Mouse (Mus musculus): ENCODE results near the gene Gjb1. TPM values are rescaled to one million over a fixed set of nuclear protein-coding genes. Genes with fewer than 3 reads are reported as not detected.

The Gjb1 gene
- 0.31 TPM for polyA plus RNA-seq (2014; fragmentation: Illumina TruSeq; extraction: RNeasy Lipid Tissue Mini Kit (QIAGEN cat#74804); ENCODE audit: low read depth, low replicate concordance)

DNA sequence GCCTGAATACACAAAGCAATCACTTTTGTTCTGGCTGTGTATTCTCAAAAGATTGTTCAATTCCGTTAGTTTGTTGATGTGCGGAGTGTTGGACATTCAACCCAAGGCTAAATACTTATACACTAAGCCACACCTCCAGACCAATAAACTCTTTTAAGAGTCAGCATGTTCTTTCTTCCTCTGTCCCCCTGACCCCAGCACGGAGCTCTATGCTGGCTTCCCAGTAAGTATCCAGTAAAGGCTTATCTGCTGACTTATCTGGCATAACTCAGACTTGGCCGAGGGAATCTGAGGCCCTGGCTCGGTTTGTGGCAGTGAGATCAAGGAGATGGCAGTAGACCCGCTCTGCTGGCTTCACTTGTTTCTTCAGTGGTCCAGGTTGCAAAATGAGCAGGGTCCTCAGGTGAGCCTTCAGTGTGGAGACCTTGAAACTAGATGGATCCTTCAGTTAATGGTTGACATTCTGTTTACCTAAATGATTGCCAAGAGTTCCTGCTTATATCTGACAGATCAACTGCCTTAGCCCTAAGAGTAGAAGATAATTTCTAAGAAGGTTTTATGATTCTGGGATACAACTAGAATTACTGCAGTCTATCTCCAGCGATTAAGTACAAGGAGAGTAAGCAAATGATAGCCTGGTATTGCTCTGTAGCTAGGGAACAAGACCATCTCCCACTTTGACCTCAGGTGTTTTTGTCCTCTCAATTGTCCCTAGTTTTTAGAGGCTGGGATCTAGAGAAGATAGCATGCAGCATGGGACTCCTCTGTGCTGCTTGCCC lies at the start of gene Gjb1:
Gene Gjb1, plus strand, starts transcription at position 189 of the 779 bp plus-strand sequence.

DNA sequence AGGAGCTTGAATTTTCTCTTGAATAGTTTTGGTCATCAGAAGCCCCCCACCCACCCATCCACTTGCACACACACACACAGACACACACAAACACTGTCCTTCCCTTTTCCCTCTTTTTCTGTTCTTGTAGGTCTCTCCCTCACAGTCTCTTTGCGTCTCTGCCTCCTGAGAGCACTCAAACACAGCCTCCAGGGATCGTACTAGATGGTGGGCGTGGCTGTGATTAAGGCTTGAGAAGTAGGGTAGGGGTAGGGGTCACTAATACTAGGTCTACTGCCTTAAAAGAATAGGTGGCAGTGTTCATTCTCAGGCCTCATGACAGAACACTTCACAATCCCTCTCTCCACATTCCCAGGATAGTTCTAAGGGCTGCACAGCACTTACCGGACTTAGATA lies 44.5 kb downstream of the Gjb1 start, which contains the start of gene Zmym3:
Gene Zmym3, minus strand, starts transcription at position 150 of the 396 bp plus-strand sequence.

DNA sequence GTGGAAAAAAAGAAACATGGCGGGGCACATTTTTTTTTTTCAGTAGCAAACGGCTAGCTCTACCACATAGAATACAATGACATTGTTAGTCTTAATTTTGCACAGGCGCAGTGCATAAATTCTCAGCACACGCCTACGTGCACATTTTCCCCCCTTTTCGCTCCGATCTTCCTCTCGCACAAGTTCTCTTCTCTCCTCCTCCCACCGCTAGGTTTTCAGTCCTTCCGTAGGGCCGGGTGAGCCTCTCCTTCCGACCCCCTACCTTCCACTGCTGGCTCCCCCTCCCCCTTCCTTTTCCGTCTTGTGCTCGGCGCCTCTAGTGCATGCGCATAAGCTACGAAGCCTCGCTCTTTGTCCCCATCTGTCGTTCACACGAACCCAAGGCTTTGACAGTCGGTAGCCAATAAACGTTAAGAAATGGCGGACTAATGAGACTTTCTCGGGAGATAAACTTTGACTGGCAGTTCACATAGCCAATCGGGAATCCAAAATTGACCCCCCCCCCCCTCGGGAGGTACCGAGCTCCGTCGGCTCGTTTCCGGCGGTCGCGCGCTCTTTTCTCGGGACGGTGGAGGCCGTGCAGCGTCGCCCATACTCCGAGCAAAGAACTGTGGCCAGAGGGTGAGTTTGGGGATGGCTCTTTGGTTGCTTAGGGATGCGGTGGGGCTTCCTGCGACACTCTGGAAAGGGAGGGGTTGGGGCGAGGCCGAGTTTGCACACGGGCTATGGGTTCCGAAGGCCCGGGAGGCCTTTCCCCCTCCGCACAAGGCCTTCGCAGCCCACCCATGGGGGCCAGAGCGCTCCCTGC lies 53.2 kb downstream of the Gjb1 start, which contains the start of gene Nono:
Gene Nono, plus strand, starts transcription at position 177 of the 808 bp plus-strand sequence.

Other genes starting within 250 kb of the Gjb1 start
- gene Snx12, start 153.8 kb upstream of the Gjb1 start, polyA plus RNA-seq (2014; fragmentation: Illumina TruSeq; extraction: RNeasy Lipid Tissue Mini Kit (QIAGEN cat#74804); ENCODE audit: low read depth, low replicate concordance) = 22.7 TPM
- gene Foxo4, start 121.8 kb upstream of the Gjb1 start, polyA plus RNA-seq (2014; fragmentation: Illumina TruSeq; extraction: RNeasy Lipid Tissue Mini Kit (QIAGEN cat#74804); ENCODE audit: low read depth, low replicate concordance) = 54.5 TPM
- gene Gm614, start 112.4 kb upstream of the Gjb1 start, polyA plus RNA-seq (2014; fragmentation: Illumina TruSeq; extraction: RNeasy Lipid Tissue Mini Kit (QIAGEN cat#74804); ENCODE audit: low read depth, low replicate concordance) = not detected
- gene Il2rg, start 108.1 kb upstream of the Gjb1 start, polyA plus RNA-seq (2014; fragmentation: Illumina TruSeq; extraction: RNeasy Lipid Tissue Mini Kit (QIAGEN cat#74804); ENCODE audit: low read depth, low replicate concordance) = 13.6 TPM
- gene Gm20489, start 107.4 kb upstream of the Gjb1 start, polyA plus RNA-seq (2014; fragmentation: Illumina TruSeq; extraction: RNeasy Lipid Tissue Mini Kit (QIAGEN cat#74804); ENCODE audit: low read depth, low replicate concordance) = not detected
- gene Med12, start 102.3 kb upstream of the Gjb1 start, polyA plus RNA-seq (2014; fragmentation: Illumina TruSeq; extraction: RNeasy Lipid Tissue Mini Kit (QIAGEN cat#74804); ENCODE audit: low read depth, low replicate concordance) = 33.3 TPM
- 0.39 TPM for gene Nlgn3, start 77.2 kb upstream of the Gjb1 start, polyA plus RNA-seq (2014; fragmentation: Illumina TruSeq; extraction: RNeasy Lipid Tissue Mini Kit (QIAGEN cat#74804); ENCODE audit: low read depth, low replicate concordance)
- 23.4 TPM for gene Zmym3, start 44.5 kb downstream of the Gjb1 start, polyA plus RNA-seq (2014; fragmentation: Illumina TruSeq; extraction: RNeasy Lipid Tissue Mini Kit (QIAGEN cat#74804); ENCODE audit: low read depth, low replicate concordance)
- 86.4 TPM for gene Nono, start 52.9 kb downstream of the Gjb1 start, polyA plus RNA-seq (2014; fragmentation: Illumina TruSeq; extraction: RNeasy Lipid Tissue Mini Kit (QIAGEN cat#74804); ENCODE audit: low read depth, low replicate concordance)
- 289 TPM for gene Itgb1bp2, start 72.7 kb downstream of the Gjb1 start, polyA plus RNA-seq (2014; fragmentation: Illumina TruSeq; extraction: RNeasy Lipid Tissue Mini Kit (QIAGEN cat#74804); ENCODE audit: low read depth, low replicate concordance)
- gene Taf1, start 156.4 kb downstream of the Gjb1 start, polyA plus RNA-seq (2014; fragmentation: Illumina TruSeq; extraction: RNeasy Lipid Tissue Mini Kit (QIAGEN cat#74804); ENCODE audit: low read depth, low replicate concordance) = 19.3 TPM